Mouse (Mus musculus) fibroblast of lung, adult 2 months (primary cell): ENCODE measurements at regions not wholly inside any gene's neighbourhood (a gene's known extent, or its start where the extent isn't known, plus 50 kb on each side); places are given as distances from the start of the nearest gene placed in this dataset.
A peak's percentile ranks its signal among the peaks of the same experiment; 100 is the strongest.

Source experiments
- DNase-seq: peaks from one replicate; pipeline ENCODE4 v3.0.0-alpha.2; 2011; ENCODE audit warnings: low read depth

DNA sequence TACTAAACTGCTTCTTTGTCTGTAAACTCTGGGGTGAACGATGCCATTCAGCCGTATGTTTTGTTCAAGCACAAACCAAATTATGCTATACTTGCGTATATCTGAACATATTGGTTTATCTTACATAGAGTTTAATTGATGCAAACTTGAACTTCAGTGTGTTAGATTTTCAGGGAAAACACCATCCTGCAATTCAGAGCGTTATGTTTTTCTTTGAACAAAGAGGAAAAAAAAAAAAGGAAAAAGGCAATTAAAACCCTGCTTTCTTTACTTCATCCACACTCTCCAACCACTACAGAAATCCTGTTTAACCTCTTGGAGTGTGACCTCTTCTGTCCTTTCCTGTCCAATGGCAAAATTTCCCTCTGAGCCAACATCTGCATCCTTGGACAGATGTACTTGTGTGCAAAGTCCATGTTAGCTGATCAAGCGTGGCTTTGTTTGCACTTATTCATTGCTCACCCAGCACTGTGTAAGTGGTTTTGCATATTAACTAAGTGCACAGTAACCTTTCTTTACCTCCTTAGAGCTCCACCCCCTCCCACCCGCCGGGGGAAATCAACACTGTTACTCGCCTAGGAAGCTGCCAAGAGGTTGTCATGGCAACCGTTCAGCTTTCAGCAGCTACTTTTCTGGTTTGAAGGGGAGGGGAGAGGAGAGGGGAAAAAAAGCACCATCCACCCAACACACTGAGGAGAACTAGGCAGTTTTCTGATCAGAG, 174.4 kb upstream of the Klf12 start:
- DNase-seq, result no peak

DNA sequence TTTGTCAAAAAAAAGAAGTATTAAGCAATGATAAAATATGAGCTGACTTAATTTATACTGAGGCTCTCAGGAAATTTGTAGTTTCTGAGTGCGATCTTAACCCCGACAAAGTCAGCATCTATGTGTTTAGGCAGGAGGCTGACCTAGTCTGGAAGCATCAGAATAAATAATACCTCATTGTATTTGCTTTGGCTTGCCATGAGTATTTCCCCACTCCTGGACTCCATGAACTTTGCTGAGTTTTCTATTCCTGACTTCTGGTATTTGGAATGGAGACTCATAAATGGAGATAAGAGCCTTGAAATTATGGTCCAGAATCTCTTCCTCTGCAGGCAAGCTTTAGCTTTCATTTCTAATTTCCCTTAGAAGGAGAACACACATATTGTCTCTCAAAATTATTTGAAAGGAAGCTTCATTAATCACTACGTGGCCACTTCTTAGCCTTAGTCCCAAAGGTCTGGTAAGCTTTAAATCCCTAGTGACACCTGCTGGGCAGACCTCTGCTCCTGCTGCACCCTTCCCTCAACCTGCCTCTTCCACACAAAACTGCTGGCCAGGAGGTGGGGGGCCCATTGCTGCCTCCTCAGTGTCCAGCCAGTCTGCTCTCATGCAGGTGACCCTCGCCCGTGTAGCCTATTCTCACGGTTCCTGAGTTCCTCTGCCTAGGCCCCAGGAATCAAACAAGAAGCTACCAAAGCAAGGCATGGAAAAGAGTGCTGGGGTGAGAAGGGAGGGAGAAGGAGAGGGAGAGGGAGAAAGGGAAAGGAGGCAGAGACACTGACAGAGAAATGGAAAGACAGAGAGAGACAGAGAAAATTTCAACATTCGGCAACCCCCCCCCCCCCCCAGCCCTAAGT, 173.6 kb upstream of the Klf12 start:
- DNase-seq, result no peak

DNA sequence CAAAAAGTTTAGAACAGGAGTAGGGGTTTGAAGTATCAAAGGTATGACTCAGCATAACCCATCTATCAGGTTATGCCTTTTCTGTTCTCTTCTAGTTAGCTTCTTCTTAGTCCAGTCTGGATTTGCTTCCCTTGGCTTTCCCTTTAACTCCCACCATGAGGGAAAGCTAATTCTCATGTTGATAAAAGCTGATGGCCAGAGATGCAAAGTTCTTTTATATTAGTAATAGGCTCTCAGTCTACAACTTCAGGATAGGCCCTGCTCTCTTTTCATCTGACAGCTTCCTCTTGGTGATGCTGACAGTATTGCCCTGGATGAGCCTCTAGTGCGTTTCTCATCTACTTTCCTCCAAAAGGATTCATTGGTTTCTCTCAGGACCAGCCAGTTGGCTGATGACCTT, 161.7 kb upstream of the Klf12 start:
- no peak for DNase-seq

DNA sequence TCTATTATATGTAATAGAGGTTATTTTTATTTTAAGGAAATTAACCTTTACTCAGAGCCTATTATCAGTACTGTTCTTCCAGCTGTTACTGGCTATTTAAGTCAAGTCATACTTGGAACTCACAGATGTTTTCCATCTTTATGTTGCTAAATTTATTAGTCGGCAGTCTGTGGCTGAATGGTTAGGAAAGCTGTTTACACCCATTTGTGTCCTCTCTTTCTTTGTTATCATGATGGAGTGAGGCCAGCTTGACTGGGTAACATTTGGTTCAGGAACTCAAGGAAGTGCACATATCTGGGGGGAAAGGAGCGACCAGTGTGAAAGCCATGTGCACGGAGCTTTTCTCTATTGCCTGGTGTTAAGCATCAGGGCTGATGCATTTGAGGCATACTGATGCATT, 160.4 kb upstream of the Klf12 start:
- DNase-seq, result no peak

DNA sequence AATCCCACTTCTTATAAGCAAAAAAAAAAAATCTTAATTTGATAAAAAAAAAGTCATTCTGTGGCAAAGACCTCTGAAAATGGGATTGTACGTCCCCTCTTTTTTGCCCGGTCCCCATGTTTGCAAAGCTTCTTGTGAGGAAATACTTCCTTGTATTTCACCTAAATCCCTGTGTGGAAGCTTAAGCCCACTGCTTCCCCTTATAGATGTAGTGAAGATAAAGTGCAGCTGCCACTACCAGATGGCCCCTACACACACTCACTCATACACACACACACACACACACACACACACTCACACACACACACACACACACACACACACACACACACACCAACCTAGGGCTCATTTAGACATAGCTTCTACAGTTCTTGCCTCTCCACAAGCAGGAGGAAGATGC, 159.6 kb upstream of the Klf12 start:
- no peak for DNase-seq

DNA sequence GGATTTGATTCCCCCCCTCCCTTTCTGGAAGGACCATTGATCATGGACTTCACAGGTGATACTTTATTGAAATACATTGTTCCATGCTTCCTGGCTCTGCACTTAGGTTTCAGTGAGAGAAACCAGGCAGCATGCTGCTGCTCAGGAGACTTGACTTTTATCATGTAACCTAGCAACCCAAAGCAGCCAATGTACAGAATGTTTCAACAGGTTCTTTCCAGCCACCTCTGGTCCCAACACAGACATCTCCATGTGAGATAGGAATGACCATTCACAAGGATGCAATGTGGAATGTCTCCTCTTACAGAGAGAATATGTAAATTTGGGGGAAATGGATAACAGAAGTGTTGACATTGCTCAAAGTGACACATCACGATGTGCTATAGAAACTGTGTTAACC, 153.1 kb upstream of the Klf12 start:
- DNase-seq, result no peak

DNA sequence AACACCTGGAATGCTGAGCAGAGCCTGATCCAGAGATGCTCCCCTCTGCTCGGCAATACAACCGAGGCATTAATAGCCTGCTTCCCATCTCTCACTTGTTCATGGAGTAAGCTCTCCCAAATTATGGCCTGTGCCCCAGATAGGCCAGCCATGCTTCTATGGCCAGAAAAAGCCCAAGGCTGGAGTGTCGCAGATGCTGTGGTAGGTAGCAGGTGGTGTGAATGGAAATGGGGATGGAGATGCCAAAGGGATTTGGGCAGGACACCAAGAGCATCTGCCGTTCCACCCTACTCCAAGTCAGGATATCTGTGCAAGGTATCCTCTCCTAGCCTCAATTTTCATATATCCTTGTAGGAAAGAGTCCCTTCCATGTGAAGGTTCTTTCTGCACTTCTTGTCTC, 145.2 kb upstream of the Klf12 start:
- no peak for DNase-seq

DNA sequence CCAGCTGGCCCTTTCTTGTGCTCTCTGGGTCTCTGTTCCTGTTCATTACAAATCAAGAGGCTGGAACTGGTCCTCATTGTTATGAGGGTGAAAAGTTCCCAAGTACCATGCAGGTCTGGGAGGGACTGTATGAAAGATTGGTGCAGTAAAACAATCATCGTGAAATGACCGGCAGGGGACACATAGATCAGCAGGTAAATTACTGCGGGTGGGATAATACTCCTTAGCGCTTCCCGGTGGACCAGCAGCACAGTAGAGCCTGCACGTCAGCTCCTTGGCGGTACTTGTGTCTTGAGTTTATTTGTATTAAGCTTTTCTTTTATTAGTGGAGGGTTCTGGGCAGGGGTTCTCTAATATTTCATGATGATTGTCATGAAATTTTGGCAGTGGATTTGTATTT, 141.9 kb upstream of the Klf12 start:
- DNase-seq, result no peak

DNA sequence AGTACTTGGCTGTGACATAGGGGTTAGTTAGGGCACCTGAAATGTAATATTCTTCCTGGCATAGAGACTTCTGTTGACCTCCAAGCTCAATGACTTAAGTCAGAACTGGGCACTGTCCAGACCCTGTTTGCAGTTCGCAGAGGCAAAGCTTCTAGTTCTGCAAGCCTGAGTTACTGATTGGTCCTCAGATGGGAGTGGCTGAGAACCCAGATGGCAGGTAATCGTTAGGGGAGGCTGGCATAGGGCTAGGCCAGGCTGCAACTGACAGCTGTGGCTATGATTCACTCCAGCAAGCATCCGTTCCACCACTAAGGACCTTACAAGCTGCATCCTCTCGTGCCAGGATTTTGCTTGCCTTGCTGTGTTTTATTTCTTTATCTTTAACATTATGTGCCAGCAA, 139.3 kb upstream of the Klf12 start:
- DNase-seq, result peak; percentile 27

DNA sequence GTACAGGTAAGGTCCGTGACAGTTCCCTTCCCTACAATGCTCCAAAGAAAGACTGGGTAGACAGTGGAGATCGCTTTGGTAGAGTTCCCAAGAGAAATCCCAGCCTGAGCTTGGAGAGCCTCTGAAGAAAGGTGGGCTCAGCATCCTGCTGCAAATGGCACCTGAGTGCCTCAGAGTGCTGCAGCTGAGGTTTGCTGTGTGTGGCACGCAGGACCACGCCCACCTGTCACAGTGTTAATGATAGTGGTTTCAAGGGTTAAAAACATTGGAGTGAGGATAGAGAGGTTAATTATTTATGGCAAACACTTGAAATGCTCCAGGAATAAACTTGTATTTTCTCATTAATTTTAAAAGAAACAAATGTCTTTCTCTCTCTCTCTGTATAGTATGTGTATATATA, 137.2 kb upstream of the Klf12 start:
- DNase-seq, result no peak

DNA sequence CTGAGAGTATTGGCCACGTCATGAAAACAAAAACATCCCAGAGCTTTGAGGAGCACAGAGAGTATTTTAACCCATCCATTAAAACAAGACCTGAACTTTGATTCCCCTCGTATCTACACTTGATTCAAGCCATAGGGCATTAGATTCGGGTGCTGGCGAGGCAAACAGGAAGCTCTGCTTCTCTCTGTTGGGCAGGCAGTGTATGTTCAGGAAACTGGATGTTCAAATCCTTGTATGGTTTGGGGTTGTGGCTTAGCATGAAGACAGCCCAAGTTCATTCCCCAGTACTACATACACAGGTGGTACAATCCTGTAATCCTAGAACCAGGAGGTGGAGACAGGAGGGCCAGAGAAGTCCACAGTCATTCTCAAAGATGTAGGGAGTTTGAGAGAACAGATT, 130.6 kb upstream of the Klf12 start:
- DNase-seq, result no peak

DNA sequence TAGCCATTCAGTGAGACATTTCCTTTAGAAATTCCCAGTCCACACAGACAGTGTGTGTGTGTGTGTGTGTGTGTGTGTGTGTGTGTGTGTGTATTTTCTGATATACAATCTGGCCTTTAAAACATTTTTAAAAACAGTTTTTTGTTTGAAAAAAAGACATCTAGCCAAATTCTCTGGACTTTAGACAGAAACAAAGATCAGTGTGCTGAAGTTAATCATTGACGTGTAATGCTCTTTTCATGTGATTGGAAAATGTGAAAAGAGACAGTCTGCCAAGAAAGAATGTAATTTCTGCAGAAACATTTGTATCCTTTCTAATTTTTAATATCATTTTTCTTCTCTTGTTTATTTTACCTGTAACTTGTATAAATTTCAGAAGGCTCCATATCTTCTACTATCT, 127.7 kb upstream of the Klf12 start:
- DNase-seq, result no peak

DNA sequence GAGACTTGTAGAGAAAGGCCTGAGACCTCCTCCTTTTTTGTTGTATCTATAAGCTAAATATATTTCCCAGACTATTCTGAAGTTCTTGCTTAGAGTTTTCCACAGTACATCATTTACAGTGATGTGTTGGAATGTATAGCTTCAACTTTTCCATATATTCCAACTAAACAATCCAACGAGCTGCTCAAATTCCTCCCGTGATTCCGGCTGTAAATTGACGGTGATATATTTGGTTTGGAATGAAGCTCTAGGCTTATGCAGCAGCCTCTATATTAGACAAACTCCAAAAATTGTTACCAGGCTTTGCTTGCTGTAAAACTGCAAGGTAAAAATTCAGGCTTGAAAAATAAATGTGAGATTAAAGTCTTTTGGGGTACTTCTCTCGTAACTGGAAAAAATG, 112.7 kb upstream of the Klf12 start:
- DNase-seq, result no peak

DNA sequence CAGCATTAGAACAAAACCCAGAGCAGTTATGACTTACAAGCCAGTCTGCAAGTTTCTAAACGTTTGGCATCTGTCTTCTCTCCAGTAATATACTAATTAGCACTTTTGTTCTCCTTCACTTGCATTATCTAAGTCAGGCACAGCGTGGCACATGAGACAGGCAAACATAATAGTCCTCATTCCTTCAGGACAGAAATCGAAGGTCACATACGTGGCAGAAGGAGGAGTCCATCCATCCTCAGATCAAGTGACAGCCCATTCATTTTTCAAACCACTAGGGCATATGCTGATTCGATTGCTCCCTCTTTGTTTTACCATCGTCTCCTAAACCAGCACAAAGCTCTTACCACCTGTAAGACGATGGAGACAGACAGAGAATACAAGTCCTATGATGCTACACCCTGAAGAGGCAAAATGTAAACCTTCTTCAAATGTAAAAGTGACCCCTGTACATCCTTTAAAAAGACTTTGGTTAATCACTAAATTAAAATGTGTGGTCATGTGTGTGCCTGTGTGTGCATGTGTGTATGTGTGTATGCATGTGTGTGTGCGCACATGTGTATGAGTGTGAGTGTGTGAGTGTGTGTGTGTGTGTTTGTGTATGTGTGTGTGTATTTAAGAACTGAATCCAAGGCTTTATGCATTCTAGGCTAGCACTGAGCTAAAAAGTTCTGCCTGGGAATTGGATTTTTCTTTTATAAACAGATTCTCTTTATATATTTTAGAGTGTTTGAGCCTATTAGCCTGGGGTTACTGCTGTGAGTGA, 90.9 kb upstream of the Klf12 start:
- DNase-seq, result no peak

DNA sequence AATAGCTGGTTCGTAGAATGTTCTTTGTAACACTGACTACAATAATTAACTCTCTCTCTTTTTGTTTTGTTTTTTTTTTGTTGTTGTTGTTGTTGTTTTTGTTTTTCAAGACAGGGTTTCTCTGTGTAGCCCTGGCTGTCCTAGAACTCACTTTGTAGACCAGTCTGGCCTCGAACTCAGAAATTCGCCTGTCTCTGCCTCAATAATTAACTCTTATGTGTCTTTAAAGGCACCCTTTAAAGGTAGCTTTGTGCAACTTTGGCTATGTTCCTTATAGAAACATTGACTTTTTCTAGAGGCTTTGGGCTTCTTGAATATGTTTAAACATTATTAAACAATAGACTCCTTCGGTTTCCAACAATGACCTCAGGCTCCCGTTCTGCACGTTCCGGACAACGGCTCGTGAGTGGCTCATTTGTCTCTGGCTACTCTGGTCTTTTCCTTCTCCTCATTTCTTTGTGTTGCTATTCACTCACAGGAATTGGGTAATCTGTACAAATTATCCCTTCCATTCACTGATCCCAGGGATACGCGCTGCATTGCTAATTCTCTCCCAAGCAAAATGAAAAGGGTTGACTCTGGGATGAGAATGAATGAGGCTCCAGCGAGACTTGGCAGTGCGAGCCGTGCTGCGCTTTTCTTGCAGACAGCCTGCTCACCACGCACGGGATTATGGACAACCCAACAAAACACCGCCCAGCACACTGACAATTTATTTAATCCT, 90.2 kb upstream of the Klf12 start:
- DNase-seq, result no peak

DNA sequence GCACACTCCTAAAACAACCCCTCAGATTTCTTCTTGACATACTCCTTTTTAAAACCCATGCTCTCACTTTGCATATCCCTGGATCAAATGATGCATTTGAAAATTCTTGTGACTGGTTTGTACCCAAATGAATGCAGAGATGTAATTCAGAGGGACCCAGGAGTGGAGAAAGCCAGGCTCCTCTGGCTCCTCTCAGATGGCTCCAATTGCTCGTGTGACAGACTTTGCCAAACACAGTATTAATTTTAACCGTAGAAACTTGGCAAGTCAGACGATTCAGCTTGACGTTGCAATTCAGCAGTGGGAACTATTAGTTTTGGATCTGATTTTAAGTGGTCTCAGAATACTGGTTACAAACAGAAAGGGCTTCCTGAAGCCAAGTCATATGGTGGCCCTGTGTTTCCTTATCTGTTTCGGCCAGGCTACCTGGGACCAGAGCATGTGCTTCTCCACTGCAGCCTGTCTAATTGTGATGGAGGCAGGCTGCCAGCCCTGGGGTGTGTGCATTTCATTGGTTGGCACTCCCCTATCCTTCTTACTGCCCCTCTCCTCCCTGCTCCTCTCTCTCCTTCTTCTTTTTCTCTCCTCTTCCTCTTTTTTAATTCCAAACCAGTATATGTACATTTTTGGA, 81.9 kb upstream of the Klf12 start:
- DNase-seq, result no peak

DNA sequence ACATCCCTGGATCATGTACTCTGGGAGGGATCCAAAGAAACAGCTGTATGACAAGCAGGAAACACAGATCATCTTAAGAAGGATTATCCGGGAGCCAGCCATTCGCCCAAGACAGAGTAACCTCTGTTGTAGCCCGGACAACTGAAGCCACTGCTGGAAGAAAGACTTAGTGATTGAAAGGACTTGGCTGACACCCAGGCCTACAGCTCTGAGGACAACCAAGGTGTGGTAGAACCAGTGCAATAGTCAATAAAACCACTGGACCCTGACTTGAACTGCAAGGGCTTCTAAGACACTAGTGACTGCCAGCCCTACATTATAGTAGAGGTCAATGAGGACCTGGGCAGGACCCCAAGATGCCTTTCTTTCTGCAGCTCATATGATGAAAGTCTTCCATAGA, 78.3 kb upstream of the Klf12 start:
- DNase-seq, result no peak

DNA sequence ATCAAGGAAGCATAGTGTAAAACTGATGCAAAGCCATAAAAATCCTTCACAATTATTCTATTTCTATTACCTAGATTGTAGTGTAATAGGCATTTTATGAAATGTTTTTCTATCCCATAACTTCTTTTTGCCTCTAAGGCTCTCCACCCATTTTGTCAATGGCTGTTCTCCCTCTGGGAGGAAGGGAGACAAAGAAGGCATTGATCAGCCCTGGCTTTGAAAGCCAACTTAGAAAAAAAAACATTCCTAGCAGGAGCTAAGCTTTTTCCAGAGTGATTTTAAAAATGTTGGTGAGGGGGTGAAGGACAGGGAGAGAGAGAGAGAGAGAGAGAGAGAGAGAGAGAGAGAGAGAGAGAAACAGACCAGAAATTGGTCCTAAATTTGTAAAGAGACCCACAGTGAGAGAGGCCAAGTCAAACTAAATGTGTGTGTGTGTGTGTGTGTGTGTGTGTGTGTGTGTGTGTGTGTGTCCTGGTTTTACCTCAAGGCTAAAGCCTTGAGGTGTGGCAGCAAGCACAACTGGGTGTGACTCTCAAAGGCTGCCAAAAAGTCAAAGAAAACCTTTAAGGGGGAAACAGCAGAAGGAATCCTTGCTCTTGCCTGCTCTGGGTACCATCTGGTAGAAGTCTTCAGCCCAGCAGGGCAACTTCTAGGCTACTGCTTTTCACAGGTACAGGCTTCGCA, 77.0 kb upstream of the Klf12 start:
- peak; percentile 54 for DNase-seq

DNA sequence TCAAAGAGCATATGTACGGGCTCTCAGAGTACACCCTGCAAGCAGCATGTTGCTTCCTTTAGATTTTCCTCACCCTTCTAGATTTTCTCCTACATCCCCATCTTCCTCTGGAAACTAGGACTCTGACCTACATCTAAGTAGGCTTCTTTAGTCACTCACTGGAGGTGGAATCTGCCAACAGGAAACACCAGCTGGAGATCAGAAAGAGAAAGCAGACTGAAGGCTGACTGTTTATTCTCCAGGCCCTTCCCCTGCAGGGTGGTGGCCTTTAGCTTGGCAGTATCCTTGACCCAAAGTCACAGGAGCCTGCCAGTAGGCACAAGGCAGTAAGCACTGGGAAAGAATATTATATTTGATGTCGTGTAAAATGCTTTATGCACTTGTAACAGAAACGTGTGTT, 75.4 kb upstream of the Klf12 start:
- DNase-seq, result no peak

DNA sequence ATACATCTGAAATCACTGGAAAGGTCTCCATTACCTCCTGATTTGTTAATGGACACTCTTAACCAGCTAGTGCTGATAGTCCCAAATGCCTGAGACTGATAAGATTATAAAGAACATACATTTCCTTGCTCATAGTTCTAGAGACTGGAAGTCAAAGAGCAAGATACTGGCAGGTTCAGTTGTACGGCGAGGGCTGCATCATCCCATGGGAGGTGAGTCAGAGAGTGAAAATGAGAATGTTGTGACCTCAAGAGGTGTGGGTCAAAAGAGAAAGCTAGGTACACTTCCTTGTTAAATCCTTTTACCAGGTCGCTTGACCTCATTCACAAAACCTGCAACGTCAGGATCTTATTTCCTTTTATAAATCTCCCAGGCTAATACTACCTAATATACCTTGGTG, 72.7 kb upstream of the Klf12 start:
- no peak for DNase-seq

DNA sequence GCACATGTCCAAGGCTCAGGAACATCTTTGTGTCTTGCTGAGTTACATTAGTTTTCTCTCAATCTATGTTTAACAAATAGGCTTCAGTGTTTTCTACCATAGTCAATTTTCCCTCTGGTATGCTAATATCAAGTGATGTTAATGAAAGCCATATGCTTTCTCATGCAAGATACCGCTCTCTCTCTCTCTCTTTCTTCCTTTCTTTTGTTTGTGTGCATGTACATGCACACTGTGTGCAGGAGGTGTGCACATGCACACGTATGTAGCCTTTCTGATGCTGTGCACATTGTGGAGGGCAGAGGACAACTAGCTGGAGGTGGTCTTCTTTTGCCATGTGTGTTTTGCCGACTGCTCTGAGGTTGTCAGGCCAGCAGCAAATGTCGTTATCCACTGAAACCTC, 69.0 kb upstream of the Klf12 start:
- no peak for DNase-seq
